Mouse (Mus musculus) ES-Bruce4 (cell line): Measurements from ENCODE around the gene Cfi. TPM values are rescaled to one million over a fixed set of nuclear protein-coding genes. Genes with fewer than 3 reads are reported as not detected.

Experiments used
- H3K27ac ChIP-seq: 2 replicates; pipeline ENCODE4 v1.5.1; 2012; ENCODE audit warnings: low read length, inconsistent platforms; ENCODE audit not compliant: insufficient read depth
- H3K27me3 ChIP-seq: 2 replicates; pipeline ENCODE4 v1.6.1; 2012; ENCODE audit warnings: mild to moderate bottlenecking, low read length, inconsistent platforms; ENCODE audit not compliant: control insufficient read depth, poor library complexity, insufficient read depth, severe bottlenecking
- H3K36me3 ChIP-seq: 2 replicates; pipeline ENCODE4 v1.6.1; 2012; ENCODE audit warnings: inconsistent platforms, mild to moderate bottlenecking, low read length, moderate library complexity; ENCODE audit not compliant: control insufficient read depth, poor library complexity, insufficient read depth, severe bottlenecking
- H3K4me1 ChIP-seq: one replicate; pipeline ENCODE4 v1.8.1; 2011; ENCODE audit warnings: low read length; ENCODE audit not compliant: control insufficient read depth, insufficient read depth
- H3K4me3 ChIP-seq: 2 replicates; pipeline ENCODE4 v1.5.1; 2011; ENCODE audit warnings: low read depth, mild to moderate bottlenecking, low read length
- H3K9ac ChIP-seq: 2 replicates; pipeline ENCODE4 v1.6.1; 2012; ENCODE audit warnings: low read depth, mild to moderate bottlenecking, inconsistent platforms; ENCODE audit not compliant: poor library complexity, severe bottlenecking
- H3K9me3 ChIP-seq: replicated peaks from 2 replicates; pipeline ENCODE4 v1.6.1; 2012; ENCODE audit warnings: mild to moderate bottlenecking, low read length, inconsistent platforms; ENCODE audit not compliant: control insufficient read depth, poor library complexity, insufficient read depth, severe bottlenecking
- CTCF ChIP-seq: IDR thresholded peaks from one replicate; pipeline ENCODE4 v1.8.1; 2011; ENCODE audit warnings: low read depth, low read length
- EP300 ChIP-seq: IDR thresholded peaks from 2 replicates; pipeline ENCODE4 v1.6.1; 2011; ENCODE audit warnings: low read depth, low read length; ENCODE audit not compliant: insufficient read depth
- POLR2A ChIP-seq: IDR thresholded peaks from one replicate; pipeline ENCODE4 v1.8.1; 2011; ENCODE audit warnings: low read length; ENCODE audit not compliant: insufficient read depth
- polyA plus RNA-seq: library from polyadenylated mRNA; stranded (reverse); fragments of >200 nt; gene quantifications from 2 replicates; pipeline ENCODE4 v1.2.4, GENCODE M21; 2011; ENCODE audit warnings: low read depth; ENCODE audit not compliant: missing spikeins, insufficient read depth, insufficient read length

Gene Cfi
- polyA plus RNA-seq, 1 experiment, result not detected

GRCm38 (mm10) chr3:129887779-129888517, 52.3 kb downstream of the Cfi start:
- peaks cover 1% of the 10 kb centered on the region for H3K4me1 ChIP-seq
- no peaks in the 10 kb centered on the region; the same call in 1 of the 2 replicates for H3K36me3 ChIP-seq
- no peak overlapping the region for H3K27ac ChIP-seq
- no peak overlapping the region for H3K9ac ChIP-seq
- no peaks in the 10 kb centered on the region for H3K27me3 ChIP-seq
- TF ChIP-seq CTCF (no peak), POLR2A (no peak), EP300 (no peak)
- no peaks in the 10 kb centered on the region for H3K9me3 ChIP-seq
- H3K4me3 ChIP-seq, result no peak overlapping the region

GRCm38 (mm10) chr3:129892003-129892402, 56.3 kb downstream of the Cfi start:
- no peak overlapping the region for H3K9ac ChIP-seq
- no peak overlapping the region for H3K27ac ChIP-seq
- no peaks in the 10 kb centered on the region for H3K9me3 ChIP-seq
- no peaks in the 10 kb centered on the region for H3K27me3 ChIP-seq
- no peaks in the 10 kb centered on the region for H3K4me1 ChIP-seq
- TF ChIP-seq EP300, result no peak
- no peak for TF ChIP-seq CTCF
- no peak for TF ChIP-seq POLR2A
- no peak overlapping the region for H3K4me3 ChIP-seq
- no peaks in the 10 kb centered on the region; the same call in 1 of the 2 replicates for H3K36me3 ChIP-seq

GRCm38 (mm10) chr3:129893143-129893542, 57.5 kb downstream of the Cfi start:
- no peak overlapping the region for H3K27ac ChIP-seq
- TF ChIP-seq CTCF (no peak), POLR2A (no peak), EP300 (no peak)
- H3K9me3 ChIP-seq, result no peaks in the 10 kb centered on the region
- no peaks in the 10 kb centered on the region; the same call in 1 of the 2 replicates for H3K36me3 ChIP-seq
- no peak overlapping the region for H3K4me3 ChIP-seq
- H3K4me1 ChIP-seq, result no peaks in the 10 kb centered on the region
- no peaks in the 10 kb centered on the region for H3K27me3 ChIP-seq
- H3K9ac ChIP-seq, result no peak overlapping the region

GRCm38 (mm10) chr3:129896591-129896990, 60.9 kb downstream of the Cfi start:
- H3K9ac ChIP-seq, result no peak overlapping the region
- TF ChIP-seq POLR2A (no peak), EP300 (no peak), CTCF (no peak)
- H3K4me3 ChIP-seq, result no peak overlapping the region
- H3K9me3 ChIP-seq, result no peaks in the 10 kb centered on the region
- peaks cover 2% of the 10 kb centered on the region for H3K4me1 ChIP-seq
- no peaks in the 10 kb centered on the region for H3K36me3 ChIP-seq
- H3K27me3 ChIP-seq, result no peaks in the 10 kb centered on the region
- no peak overlapping the region for H3K27ac ChIP-seq

GRCm38 (mm10) chr3:129898886-129899285, 63.2 kb downstream of the Cfi start:
- no peak overlapping the region for H3K27ac ChIP-seq
- peaks cover 2% of the 10 kb centered on the region for H3K4me1 ChIP-seq
- H3K36me3 ChIP-seq, result no peaks in the 10 kb centered on the region
- no peaks in the 10 kb centered on the region for H3K9me3 ChIP-seq
- TF ChIP-seq EP300 (no peak), POLR2A (no peak), CTCF (no peak)
- H3K9ac ChIP-seq, result no peak overlapping the region
- H3K27me3 ChIP-seq, result no peaks in the 10 kb centered on the region
- no peak overlapping the region for H3K4me3 ChIP-seq

- no peak within 1 kb of the TSS for H3K27ac ChIP-seq
- peak within 1 kb of the TSS; percentile 50 for H3K9ac ChIP-seq
- H3K36me3 ChIP-seq, result no peaks in the 10 kb centered on the region
- no peaks in the 10 kb centered on the region for H3K27me3 ChIP-seq
- peaks cover 2% of the 10 kb centered on the region for H3K4me1 ChIP-seq
- peak within 1 kb of the TSS; percentile 93 for H3K4me3 ChIP-seq
- TF ChIP-seq CTCF, result no peak
- TF ChIP-seq POLR2A, result no peak
- TF ChIP-seq EP300, result no peak
- no peaks in the 10 kb centered on the region for H3K9me3 ChIP-seq
These were observed 65.7 kb downstream of the Cfi start, which contains the start of gene Casp6 for GRCm38 (mm10) chr3:129901271-129901809. Casp6 (plus strand) TSS chr3:129901425.
